ENCODE assay signal across 12 mouse cellular contexts in the genomic region with DNA sequence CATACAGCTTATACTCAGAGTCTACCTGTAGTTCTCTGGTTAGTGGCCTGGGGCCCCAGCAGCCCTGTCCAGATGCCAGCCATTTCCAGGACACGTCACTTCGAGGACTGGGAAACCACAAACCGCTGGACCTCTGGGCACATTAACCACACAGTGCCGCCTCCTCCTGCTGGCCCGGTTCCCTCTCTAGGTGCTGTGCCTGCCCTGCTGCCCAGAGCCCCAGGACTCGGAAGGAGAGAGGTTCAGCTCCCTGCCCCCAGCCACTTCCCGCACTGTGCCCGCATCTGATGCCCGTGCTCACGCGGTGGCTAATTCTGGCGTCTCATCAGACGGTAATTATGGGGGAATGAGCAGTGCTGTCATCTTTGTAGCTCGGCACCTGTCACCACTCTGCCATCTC. TPM values are rescaled to one million over a fixed set of nuclear protein-coding genes. Genes with fewer than 3 reads are reported as not detected.
DNase-seq lines count a peak whose midpoint lies in the region; ATAC-seq lines count a peak whose summit lies in the region.
"Had no signal": no experiment of that assay in that cellular context is flagged by ENCODE, and none has a peak within 500 bp of the region (broad histone marks: within the 10 kb centered on the region; RNA-seq: fewer than 3 reads in every experiment).

No protein-coding gene starts in this region.

- DNase-seq in brain, adult 2 months (ENCODE audit: low read depth, low spot score): peak; percentile 63
- no peak for DNase-seq in left cerebral cortex, adult 18-20 months (ENCODE audit: low spot score in 2 of 2)
- DNase-seq: layer of hippocampus, postnatal 36 days; thymus, adult 2 months had no signal

- H3K9me3 ChIP-seq in forebrain, embryonic 13.5 days (replicated peaks): no peaks in the 10 kb centered on the region
- no peaks in the 10 kb centered on the region for H3K9me3 ChIP-seq in forebrain, embryonic 15.5 days
- peaks cover under 1% of the 10 kb centered on the region; the same call in 1 of the 2 replicates for H3K9me3 ChIP-seq in megakaryocyte, embryonic 14.5 days
- H3K9me3 ChIP-seq in limb, embryonic 13.5 days: no peaks in the 10 kb centered on the region
- H3K9me3 ChIP-seq: hindbrain, embryonic 15.5 days; liver, embryonic 12.5 days had no signal

- peaks cover 91% of the 10 kb centered on the region for H3K4me1 ChIP-seq in forebrain, embryonic 13.5 days
- peaks cover 88% of the 10 kb centered on the region for H3K4me1 ChIP-seq in forebrain, embryonic 15.5 days
- H3K4me1 ChIP-seq in megakaryocyte, embryonic 14.5 days: peaks cover 45% of the 10 kb centered on the region
- H3K4me1 ChIP-seq in limb, embryonic 13.5 days: peaks cover 30% of the 10 kb centered on the region

- ATAC-seq in forebrain, embryonic 13.5 days: no peak
- ATAC-seq in forebrain, embryonic 15.5 days (replicated peaks): no peak
- ATAC-seq in megakaryocyte, adult 5-6 weeks (ENCODE audit: poor library complexity, severe bottlenecking): no peak
- ATAC-seq in limb, embryonic 13.5 days (ENCODE audit: low FRiP score, low read depth): no peak
- ATAC-seq: liver, embryonic 12.5 days had no signal

- H3K36me3 ChIP-seq in forebrain, embryonic 13.5 days (ENCODE audit: poor library complexity, severe bottlenecking): no peaks in the 10 kb centered on the region
- H3K36me3 ChIP-seq in forebrain, embryonic 15.5 days: no peaks in the 10 kb centered on the region
- H3K36me3 ChIP-seq in megakaryocyte, embryonic 14.5 days (replicated peaks; ENCODE audit: low read length): no peaks in the 10 kb centered on the region
- no peaks in the 10 kb centered on the region for H3K36me3 ChIP-seq in limb, embryonic 13.5 days
- H3K36me3 ChIP-seq: hindbrain, embryonic 15.5 days; liver, embryonic 12.5 days had no signal

- WGBS in forebrain, embryonic 13.5 days: 32% methylated on average over 14 of the region's 14 CpGs
- 29% methylated on average over 14 of the region's 14 CpGs for WGBS in forebrain, embryonic 15.5 days
- 41% methylated on average over 14 of the region's 14 CpGs for WGBS in limb, embryonic 13.5 days

- peaks cover 2% of the 10 kb centered on the region; the same call in 1 of the 2 replicates for H3K27me3 ChIP-seq in forebrain, embryonic 13.5 days
- H3K27me3 ChIP-seq in forebrain, embryonic 15.5 days: no peaks in the 10 kb centered on the region
- peaks cover 98% of the 10 kb centered on the region for H3K27me3 ChIP-seq in megakaryocyte, embryonic 14.5 days (replicated peaks)
- peaks cover 90% of the 10 kb centered on the region for H3K27me3 ChIP-seq in limb, embryonic 13.5 days
- H3K27me3 ChIP-seq: hindbrain, embryonic 15.5 days had no signal

- H3K27ac ChIP-seq in forebrain, embryonic 13.5 days: no peak overlapping the region
- H3K27ac ChIP-seq in forebrain, embryonic 15.5 days (replicated peaks): no peak overlapping the region
- H3K27ac ChIP-seq in limb, embryonic 13.5 days: no peak overlapping the region
- H3K27ac ChIP-seq: hindbrain, embryonic 15.5 days; liver, embryonic 12.5 days had no signal

- H3K4me2 ChIP-seq in forebrain, embryonic 13.5 days: peak overlapping the region; percentile 29
- no peak overlapping the region for H3K4me2 ChIP-seq in forebrain, embryonic 15.5 days (replicated peaks)
- no peak overlapping the region for H3K4me2 ChIP-seq in limb, embryonic 13.5 days (replicated peaks)
- H3K4me2 ChIP-seq: hindbrain, embryonic 15.5 days; liver, embryonic 12.5 days had no signal

- H3K9ac ChIP-seq in forebrain, embryonic 13.5 days: peak overlapping the region; percentile 34
- H3K9ac ChIP-seq in forebrain, embryonic 15.5 days (replicated peaks): no peak overlapping the region
- 0 out of 2 replicates have a peak overlapping the region, but pooled peaks have one; percentile 21 for H3K9ac ChIP-seq in limb, embryonic 13.5 days
- H3K9ac ChIP-seq: hindbrain, embryonic 15.5 days; liver, embryonic 12.5 days had no signal

- H3K4me3 ChIP-seq in forebrain, embryonic 13.5 days: no peak overlapping the region
- H3K4me3 ChIP-seq in forebrain, embryonic 15.5 days: no peak overlapping the region
- peak overlapping the region; percentile 70 for H3K4me3 ChIP-seq in megakaryocyte, embryonic 14.5 days (replicated peaks)
- no peak overlapping the region for H3K4me3 ChIP-seq in limb, embryonic 13.5 days
- H3K4me3 ChIP-seq: hindbrain, embryonic 15.5 days; liver, embryonic 12.5 days had no signal

RNA-seq across cellular contexts. Expression of gene Srcin1, which starts 12.3 kb away (rescaled TPM):
- polyA plus RNA-seq in forebrain, embryonic 13.5 days (2015; fragmentation: Nextera tagmentation; extraction: Ambion mirVana): 5.6 and 6.4 TPM in 2 replicates
- 10.8 and 11.6 TPM in 2 replicates for polyA plus RNA-seq in forebrain, embryonic 15.5 days (2015; fragmentation: Nextera tagmentation; extraction: Ambion mirVana)
- polyA plus RNA-seq in megakaryocyte, embryonic 14.5 days (2012; ENCODE audit: insufficient read depth, low replicate concordance): 0.03 TPM in 1 of 2 replicates, not detected in the other
- not detected in 2 replicates for total RNA-seq in megakaryocyte, adult 5-6 weeks (2015)
- not detected in 2 replicates for total RNA-seq in megakaryocyte, adult 5-6 weeks (2017)
- polyA plus RNA-seq in limb, embryonic 13.5 days (2015; fragmentation: Nextera tagmentation; extraction: Ambion mirVana): 0.32 and 0.48 TPM in 2 replicates
- 100 to 1,000 TPM; 246 to 287 TPM for total RNA-seq in left cerebral cortex, adult 18-20 months (2021)
- total RNA-seq: megakaryocyte-erythroid progenitor cell, adult 5-6 weeks had no signal
